Mouse (Mus musculus) fibroblast of lung, adult 2 months (primary cell): ENCODE measurements around the gene Arsg.

Experiments used
- DNase-seq: peaks from one replicate; pipeline ENCODE4 v3.0.0-alpha.2; 2011; ENCODE audit warnings: low read depth

The Arsg gene

DNA sequence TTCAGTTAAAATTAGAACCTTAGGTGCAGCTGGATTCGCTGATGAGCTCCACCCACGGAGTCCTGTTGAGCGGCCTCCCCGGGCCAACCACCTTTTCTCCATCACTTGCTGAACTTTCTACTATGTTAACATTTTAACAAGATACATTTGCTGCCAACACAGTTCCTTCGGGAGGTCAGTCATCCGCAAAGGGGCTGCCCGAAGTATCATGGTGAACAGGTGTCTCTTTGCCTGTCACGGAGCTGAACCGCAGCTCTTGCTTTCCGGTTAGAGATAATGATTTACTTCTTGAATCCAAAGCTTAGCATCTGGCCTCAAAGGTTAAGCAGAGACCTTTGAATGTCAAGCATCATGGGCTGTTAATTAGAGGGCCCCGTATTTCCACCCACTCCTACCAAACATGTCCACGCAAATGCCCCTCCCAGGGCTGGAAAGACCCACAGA, 72.5 kb downstream of the Arsg start:
- DNase-seq = no peak

GRCm38 (mm10) chr11:109546305-109547001, 73.3 kb downstream of the Arsg start:
- no peak for DNase-seq

GRCm38 (mm10) chr11:109547652-109548051, 74.5 kb downstream of the Arsg start:
- DNase-seq = no peak

DNA sequence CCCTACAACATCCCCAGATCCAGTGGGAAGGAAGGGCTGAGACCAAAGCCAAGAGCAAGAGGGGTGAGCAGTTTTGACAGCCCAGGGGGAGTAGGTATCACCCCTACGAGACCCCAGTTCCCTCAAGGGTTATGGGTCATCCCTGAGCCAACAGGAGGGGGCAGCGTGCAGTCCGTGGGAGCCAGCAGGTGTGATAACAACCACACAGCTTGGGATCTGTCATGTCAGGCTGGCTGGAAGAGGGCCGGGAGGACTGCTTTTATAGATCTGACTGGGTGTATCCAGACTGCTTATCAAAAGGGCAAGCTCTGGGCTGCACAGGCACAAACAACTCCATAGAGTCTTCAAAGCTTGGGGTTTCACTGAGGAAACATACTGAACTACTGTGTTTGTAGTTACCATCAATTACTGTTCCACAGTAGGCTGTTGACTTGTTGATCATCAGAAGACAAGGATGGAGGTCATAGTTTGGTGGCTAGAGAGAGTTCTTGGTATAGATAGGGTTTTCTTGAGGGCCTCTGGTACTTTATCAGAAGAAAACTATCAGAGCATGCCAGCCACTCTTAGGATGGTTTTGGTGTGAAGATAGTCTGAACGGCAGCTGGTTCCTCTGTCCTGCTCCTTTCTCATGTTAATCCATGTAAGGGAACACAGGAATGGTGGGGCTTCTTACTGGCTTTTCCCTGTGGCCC, 76.6 kb downstream of the Arsg start:
- DNase-seq = no peak

DNA sequence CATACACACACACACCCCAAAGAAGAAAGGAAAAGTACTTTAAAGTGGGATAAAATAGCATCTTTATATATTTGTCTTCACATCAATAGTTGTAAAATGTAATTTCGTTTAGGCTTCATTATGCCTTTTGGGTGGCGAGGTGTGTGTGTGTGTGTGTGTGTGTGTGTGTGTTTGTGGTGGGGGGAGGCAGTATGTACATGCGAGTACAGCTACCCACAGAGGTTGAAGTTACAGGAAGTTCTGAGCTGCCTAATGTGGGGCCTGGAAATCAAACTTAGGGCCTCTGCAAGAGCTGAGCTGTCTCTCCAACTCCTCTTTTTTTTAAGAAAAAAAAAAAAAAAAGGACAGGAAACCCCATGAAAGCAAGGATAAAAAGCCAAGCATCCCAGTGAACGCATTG, 80.7 kb downstream of the Arsg start:
- no peak for DNase-seq

- no peak for DNase-seq
These were observed 81.3 kb downstream of the Arsg start for GRCm38 (mm10) chr11:109554443-109554842.

DNA sequence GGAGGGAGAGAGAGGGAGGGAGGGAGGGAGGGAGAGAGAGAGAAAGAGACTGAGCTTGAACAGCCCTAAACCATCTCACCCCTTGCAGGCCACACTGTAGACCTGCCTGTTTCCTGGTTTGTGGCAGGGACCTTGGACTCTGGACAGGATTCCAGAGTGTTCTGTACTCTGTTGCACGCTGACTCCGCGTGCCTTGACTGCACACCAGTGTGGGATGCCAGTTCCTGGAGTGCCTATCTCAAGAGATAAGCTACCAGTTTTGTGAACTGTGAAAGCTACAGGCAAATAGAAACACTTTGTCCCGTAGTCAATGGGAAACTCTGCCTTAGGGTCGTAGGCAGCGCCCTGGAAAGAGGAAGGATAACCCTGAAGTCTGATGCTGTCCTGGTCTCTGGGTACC, 83.0 kb downstream of the Arsg start:
- DNase-seq = no peak

DNA sequence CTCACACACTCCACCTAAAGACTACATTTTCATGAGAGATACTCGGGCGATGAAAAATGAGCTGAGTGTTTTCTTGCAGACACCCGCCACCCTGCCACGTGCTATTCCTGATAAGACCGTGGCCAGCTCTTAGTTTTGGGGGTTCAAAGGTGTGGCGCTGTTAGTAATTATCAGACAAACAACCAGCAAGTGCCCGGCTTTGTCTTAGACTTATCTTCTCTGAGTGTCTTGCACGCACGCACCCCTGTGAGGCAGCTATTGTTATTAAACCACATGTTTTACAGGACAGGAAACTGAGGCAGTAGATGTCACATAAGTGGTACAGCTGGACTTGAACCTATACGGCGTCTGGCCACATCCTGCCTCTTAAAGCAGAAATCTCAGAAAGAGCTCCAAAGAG, 84.2 kb downstream of the Arsg start:
- no peak for DNase-seq

DNA sequence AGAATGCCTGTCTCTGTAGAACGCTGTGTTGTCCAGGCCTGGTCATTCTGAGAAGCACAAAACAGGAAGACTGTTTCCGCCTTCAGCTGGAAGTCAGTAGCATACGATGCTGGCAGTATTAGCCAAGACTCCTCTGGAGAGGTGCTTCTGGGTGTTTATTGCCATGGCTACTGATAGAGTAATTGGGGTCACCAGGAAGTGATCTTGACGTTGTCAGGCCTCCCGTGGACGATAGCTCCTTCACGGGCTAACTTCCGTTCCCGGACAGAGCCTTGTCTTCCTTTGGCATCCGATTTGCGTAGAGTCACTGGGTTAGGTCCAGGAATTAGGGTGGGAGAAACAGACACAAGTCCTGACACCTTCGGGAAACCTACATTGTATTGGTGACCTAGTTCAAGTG, 86.1 kb downstream of the Arsg start:
- DNase-seq = no peak

DNA sequence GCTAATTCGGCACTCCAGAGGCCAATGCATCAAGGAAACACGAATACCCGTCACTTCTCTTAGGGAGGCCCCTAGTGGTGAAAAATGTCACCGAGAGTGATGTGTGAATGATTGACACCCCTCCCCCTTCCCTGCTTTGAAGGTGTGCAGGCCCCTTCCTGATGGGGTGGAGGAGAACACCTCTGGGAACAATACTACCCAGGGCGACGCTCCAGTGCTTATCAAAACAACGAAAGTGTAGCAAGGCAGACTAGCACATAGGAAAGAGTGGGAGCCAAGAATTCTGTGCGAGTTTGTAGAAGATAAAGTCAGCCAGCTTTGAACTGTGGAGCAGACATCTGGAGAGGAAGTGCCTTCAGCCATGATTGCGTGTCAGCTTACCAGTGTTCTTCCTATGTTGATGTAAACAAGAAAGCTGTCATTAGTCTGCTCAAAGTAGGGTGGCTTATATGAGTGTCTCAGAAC, 87.7 kb downstream of the Arsg start:
- no peak for DNase-seq

GRCm38 (mm10) chr11:109561445-109561844, 88.3 kb downstream of the Arsg start:
- DNase-seq = no peak

DNA sequence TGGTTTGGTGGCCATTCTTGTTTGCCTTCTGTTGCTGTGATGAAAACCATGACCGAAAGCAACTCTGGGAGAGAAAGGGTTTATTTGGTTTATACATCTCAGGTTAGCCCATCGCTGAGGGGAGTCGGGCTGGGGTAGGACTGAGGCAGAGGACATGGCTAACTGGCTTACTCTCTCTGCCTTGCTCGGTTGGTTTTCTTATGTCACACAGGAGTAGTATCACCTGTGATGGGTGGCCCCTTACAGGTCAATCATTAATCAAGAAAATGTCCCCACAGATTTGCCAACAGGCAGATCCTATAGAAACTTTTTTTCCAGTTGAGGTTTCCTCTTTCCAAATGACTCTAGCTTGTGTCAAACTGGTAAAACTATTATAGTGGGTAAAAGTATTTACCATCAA, 90.5 kb downstream of the Arsg start:
- DNase-seq = no peak

- DNase-seq = no peak
These were observed 91.5 kb downstream of the Arsg start for GRCm38 (mm10) chr11:109564466-109565214.

GRCm38 (mm10) chr11:109569007-109569618, 95.9 kb downstream of the Arsg start:
- DNase-seq = no peak

GRCm38 (mm10) chr11:109569809-109570208, 96.6 kb downstream of the Arsg start:
- DNase-seq = no peak

GRCm38 (mm10) chr11:109572051-109572450, 98.9 kb downstream of the Arsg start:
- DNase-seq = no peak

GRCm38 (mm10) chr11:109574604-109575003, 101.4 kb downstream of the Arsg start:
- no peak for DNase-seq

DNA sequence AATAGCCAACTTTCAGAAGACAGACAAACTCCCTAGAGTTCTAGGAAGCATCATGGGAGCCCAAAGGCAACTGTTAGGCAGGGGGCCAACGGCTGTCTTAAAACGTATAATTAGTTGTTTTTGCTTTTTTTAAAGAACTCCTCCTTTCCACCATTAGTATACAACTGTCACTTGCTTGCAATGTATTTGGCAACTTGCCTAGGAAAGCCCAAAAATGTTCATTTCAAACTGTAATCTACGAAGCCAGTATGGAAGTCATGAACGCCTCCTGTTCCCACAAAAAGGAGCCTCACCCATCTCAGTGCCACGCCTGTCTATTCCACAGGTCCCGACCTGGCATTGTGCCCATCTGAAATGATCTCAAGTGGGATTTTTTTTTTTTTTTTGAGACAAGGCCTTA, 102.7 kb downstream of the Arsg start:
- no peak for DNase-seq

DNA sequence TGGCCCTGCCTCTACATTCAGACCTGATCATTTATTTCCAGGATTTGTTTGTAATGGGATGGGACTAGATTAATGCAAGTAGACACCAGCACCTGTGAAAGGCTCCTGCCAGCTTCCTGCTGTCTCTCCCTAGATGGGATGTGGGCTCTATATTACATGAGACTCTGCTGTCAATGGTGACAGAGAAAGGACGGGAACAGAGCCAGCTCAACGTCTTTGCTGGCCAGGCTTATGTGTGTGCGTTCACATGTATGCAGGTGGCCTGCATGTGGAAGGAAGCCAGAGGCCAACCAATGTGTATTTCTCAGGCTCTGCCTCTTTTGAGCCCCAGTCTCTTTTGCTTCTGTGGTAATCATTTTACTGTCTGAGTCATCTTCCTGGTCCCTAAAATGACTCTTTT, 105.4 kb downstream of the Arsg start:
- no peak for DNase-seq

GRCm38 (mm10) chr11:109579999-109580398, 106.8 kb downstream of the Arsg start:
- no peak for DNase-seq

- no peak for DNase-seq
These were observed 110.8 kb downstream of the Arsg start for GRCm38 (mm10) chr11:109583986-109584385.
